In genomic region chr10:87666020-87666718, GRCm38 (mm10) we compare ENCODE assay signal across 14 mouse cellular contexts.
DNase-seq lines count a peak whose midpoint lies in the region; ATAC-seq and TF ChIP-seq lines count a peak whose summit lies in the region.
"Had no signal": no experiment of that assay in that cellular context is flagged by ENCODE, and none has a peak within 500 bp of the region (broad histone marks: within the 10 kb centered on the region; RNA-seq: fewer than 3 reads in every experiment).

No protein-coding gene starts in this region.

- TF ChIP-seq CTCF in hindbrain, postnatal 0 days (IDR thresholded peaks at IDR 0.05; ENCODE audit: low read depth): no peak
- no peak for TF ChIP-seq CTCF in thymus, adult 2 months (IDR thresholded peaks at IDR 0.05; ENCODE audit: borderline replicate concordance, control insufficient read depth, extremely low read depth, insufficient read depth, low read length, poor library complexity)

- no peaks in the 10 kb centered on the region for H3K27me3 ChIP-seq in hindbrain, embryonic 13.5 days
- no peaks in the 10 kb centered on the region for H3K27me3 ChIP-seq in hindbrain, embryonic 11.5 days (ENCODE audit: control insufficient read depth, insufficient read depth, low read length)
- no peaks in the 10 kb centered on the region for H3K27me3 ChIP-seq in hindbrain, postnatal 0 days (ENCODE audit: insufficient read depth, low read length)
- no peaks in the 10 kb centered on the region for H3K27me3 ChIP-seq in thymus, adult 2 months (ENCODE audit: control insufficient read depth, insufficient read depth, low read length)
- no peaks in the 10 kb centered on the region for H3K27me3 ChIP-seq in liver, embryonic 11.5 days (replicated peaks; ENCODE audit: control insufficient read depth, insufficient read depth, low read length)

- H3K9ac ChIP-seq in hindbrain, embryonic 13.5 days: no peak overlapping the region
- no peak overlapping the region for H3K9ac ChIP-seq in hindbrain, embryonic 11.5 days (ENCODE audit: low read depth, low read length)
- H3K9ac ChIP-seq in hindbrain, postnatal 0 days (replicated peaks; ENCODE audit: low read length): no peak overlapping the region
- no peak overlapping the region for H3K9ac ChIP-seq in liver, embryonic 11.5 days (ENCODE audit: low read depth, low read length)

- peak; percentile 68 for ATAC-seq in hindbrain, embryonic 13.5 days (ENCODE audit: low FRiP score)
- ATAC-seq in hindbrain, embryonic 11.5 days (ENCODE audit: low FRiP score): no peak
- ATAC-seq in hindbrain, postnatal 0 days: no peak
- ATAC-seq in liver, embryonic 11.5 days (replicated peaks; ENCODE audit: low FRiP score): no peak

- no peak overlapping the region for H3K4me3 ChIP-seq in hindbrain, embryonic 13.5 days
- no peak overlapping the region for H3K4me3 ChIP-seq in hindbrain, embryonic 11.5 days (ENCODE audit: low read depth, low read length)
- H3K4me3 ChIP-seq in hindbrain, postnatal 0 days (ENCODE audit: low read length): no peak overlapping the region
- no peak overlapping the region for H3K4me3 ChIP-seq in thymus, adult 2 months (ENCODE audit: control insufficient read depth, insufficient read depth, low read length)
- no peak overlapping the region for H3K4me3 ChIP-seq in liver, embryonic 11.5 days (ENCODE audit: low read depth, low read length)
- H3K4me3 ChIP-seq: layer of hippocampus, adult 2 months had no signal

- H3K4me1 ChIP-seq in hindbrain, embryonic 13.5 days (replicated peaks): peaks cover 14% of the 10 kb centered on the region
- no peaks in the 10 kb centered on the region for H3K4me1 ChIP-seq in hindbrain, embryonic 11.5 days (replicated peaks; ENCODE audit: control insufficient read depth, insufficient read depth, low read length)
- H3K4me1 ChIP-seq in hindbrain, postnatal 0 days (ENCODE audit: insufficient read depth, low read length): no peaks in the 10 kb centered on the region
- H3K4me1 ChIP-seq in thymus, adult 2 months (replicated peaks; ENCODE audit: control insufficient read depth, insufficient read depth, low read length): no peaks in the 10 kb centered on the region
- H3K4me1 ChIP-seq in liver, embryonic 11.5 days (replicated peaks; ENCODE audit: control insufficient read depth, insufficient read depth, low read length): no peaks in the 10 kb centered on the region

- no peak for TF ChIP-seq POLR2A in thymus, adult 2 months (IDR thresholded peaks at IDR 0.05; ENCODE audit: control insufficient read depth, extremely low read depth, insufficient read depth, low read length, poor library complexity)

- DNase-seq in adrenal gland, postnatal 14 days: peak; percentile 11
- no peak for DNase-seq in adrenal gland, postnatal 4 days (ENCODE audit: low spot score in 2 of 2)
- DNase-seq in hindbrain, embryonic 11.5 days (ENCODE audit: low spot score): no peak
- peak; percentile 16 for DNase-seq in brain, adult 2 months (ENCODE audit: low read depth, low spot score)
- peak; percentile 7 for DNase-seq in hindbrain, postnatal 0 days (ENCODE audit: low spot score)
- no peak for DNase-seq in thymus, adult 2 months
- DNase-seq in liver, embryonic 11.5 days (ENCODE audit: low spot score): no peak
- DNase-seq: adrenal gland, adult 8-10 months; liver; spleen, adult 18-20 months; thymus, postnatal 4 days had no signal

- WGBS in hindbrain, embryonic 13.5 days: 59% methylated on average over 9 of the region's 9 CpGs
- WGBS in hindbrain, embryonic 11.5 days: 79% methylated on average over 9 of the region's 9 CpGs
- WGBS in hindbrain, postnatal 0 days: 55% methylated on average over 9 of the region's 9 CpGs
- 89% methylated on average over 9 of the region's 9 CpGs for WGBS in thymus, adult 2 months
- 83% methylated on average over 9 of the region's 9 CpGs for WGBS in liver, embryonic 11.5 days

- H3K4me2 ChIP-seq in hindbrain, embryonic 13.5 days: no peak overlapping the region
- H3K4me2 ChIP-seq in hindbrain, embryonic 11.5 days (replicated peaks; ENCODE audit: low read depth, low read length): no peak overlapping the region
- no peak overlapping the region for H3K4me2 ChIP-seq in hindbrain, postnatal 0 days (ENCODE audit: low read depth, low read length)
- no peak overlapping the region for H3K4me2 ChIP-seq in liver, embryonic 11.5 days

- H3K27ac ChIP-seq in hindbrain, embryonic 13.5 days: peak overlapping the region; percentile 61
- no peak overlapping the region for H3K27ac ChIP-seq in hindbrain, embryonic 11.5 days (ENCODE audit: low read depth, low read length)
- no peak overlapping the region for H3K27ac ChIP-seq in hindbrain, postnatal 0 days
- H3K27ac ChIP-seq in thymus, adult 2 months (ENCODE audit: control insufficient read depth, insufficient read depth, low read length): no peak overlapping the region
- no peak overlapping the region for H3K27ac ChIP-seq in liver, embryonic 11.5 days (ENCODE audit: low read depth, low read length)
- H3K27ac ChIP-seq: layer of hippocampus, adult 2 months; macrophage had no signal

- no peaks in the 10 kb centered on the region for H3K36me3 ChIP-seq in hindbrain, embryonic 13.5 days
- no peaks in the 10 kb centered on the region for H3K36me3 ChIP-seq in hindbrain, embryonic 11.5 days (ENCODE audit: control insufficient read depth, insufficient read depth, low read length)
- H3K36me3 ChIP-seq in hindbrain, postnatal 0 days (ENCODE audit: insufficient read depth, low read length): no peaks in the 10 kb centered on the region
- no peaks in the 10 kb centered on the region for H3K36me3 ChIP-seq in thymus, adult 2 months (ENCODE audit: control insufficient read depth, insufficient read depth, low read length)
- H3K36me3 ChIP-seq in liver, embryonic 11.5 days (ENCODE audit: control insufficient read depth, insufficient read depth, low read length): no peaks in the 10 kb centered on the region

- H3K9me3 ChIP-seq in hindbrain, embryonic 13.5 days: no peaks in the 10 kb centered on the region
- H3K9me3 ChIP-seq in hindbrain, embryonic 11.5 days (ENCODE audit: control insufficient read depth, low read length): no peaks in the 10 kb centered on the region
- H3K9me3 ChIP-seq in hindbrain, postnatal 0 days (ENCODE audit: low read length): no peaks in the 10 kb centered on the region
- no peaks in the 10 kb centered on the region for H3K9me3 ChIP-seq in liver, embryonic 11.5 days (ENCODE audit: control insufficient read depth, low read length)

Comparison
In these comparisons a context has a peak if more than half of its experiments do, and no peak if none do; other contexts are left out.
1. DNase-seq: peak in adrenal gland, postnatal 14 days (single experiment), brain, adult 2 months (single experiment) and hindbrain, postnatal 0 days (single experiment); none in adrenal gland, postnatal 4 days (0 of 2), hindbrain, embryonic 11.5 days (single experiment), thymus, adult 2 months (single experiment) and liver, embryonic 11.5 days (single experiment).